Mouse (Mus musculus) embryonic facial prominence, embryonic 12.5 days (tissue): ENCODE results near the gene Dennd6b. TPM values are rescaled to one million over a fixed set of nuclear protein-coding genes. Genes with fewer than 3 reads are reported as not detected.

Experiments
- ATAC-seq: fragments of 200-750 bp; cut with Nextera tagmentation; 2 replicates; pipeline ENCODE4 v1.8.0; 2017; ENCODE audit not compliant: insufficient number of reproducible peaks, insufficient read depth, low FRiP score, low TSS enrichment
- H3K27ac ChIP-seq: fragments of 300-500 bp; sonication (generic); 2 replicates; pipeline ENCODE4 v1.5.1; 2016; ENCODE audit warnings: mild to moderate bottlenecking
- H3K27me3 ChIP-seq: fragments of 300-500 bp; sonication (generic); 2 replicates; pipeline ENCODE4 v1.6.1; 2016; ENCODE audit warnings: mild to moderate bottlenecking, moderate library complexity
- H3K36me3 ChIP-seq: fragments of 300-500 bp; sonication (generic); 2 replicates; pipeline ENCODE4 v1.6.1; 2016; ENCODE audit warnings: mild to moderate bottlenecking
- H3K4me1 ChIP-seq: fragments of 300-500 bp; sonication (generic); 2 replicates; pipeline ENCODE4 v1.6.1; 2016
- H3K4me2 ChIP-seq: fragments of 300-500 bp; sonication (generic); replicated peaks from 2 replicates; pipeline ENCODE4 v1.6.1; 2016; ENCODE audit warnings: mild to moderate bottlenecking, moderate library complexity
- H3K4me3 ChIP-seq: fragments of 300-500 bp; sonication (generic); 2 replicates; pipeline ENCODE4 v1.5.1; 2016; ENCODE audit warnings: mild to moderate bottlenecking
- H3K9ac ChIP-seq: fragments of 300-500 bp; sonication (generic); 2 replicates; pipeline ENCODE4 v1.6.1; 2016; ENCODE audit warnings: mild to moderate bottlenecking, moderate library complexity
- H3K9me3 ChIP-seq: fragments of 300-500 bp; sonication (generic); 2 replicates; pipeline ENCODE4 v1.6.1; 2016; ENCODE audit warnings: mild to moderate bottlenecking, moderate library complexity
- WGBS: fragments of 180-500 bp; shearing (Covaris S2); methylation state at CpG from one replicate; pipeline ENCODE4 v1.1.7; 2016; 5-methylcytosine and 5-hydroxymethylcytosine counted together
- polyA plus RNA-seq: library from polyadenylated mRNA; unstranded; fragments of >200 nt; fragmentation: Nextera tagmentation; extraction: Ambion mirVana; gene quantifications from 2 replicates; pipeline ENCODE4 v1.2.1, GENCODE M21; 2016

Gene Dennd6b
- polyA plus RNA-seq, 1 experiment from 2014 or later = 30.3 TPM

- no peaks in the 10 kb centered on the region for H3K9me3 ChIP-seq
- H3K27ac ChIP-seq = peak overlapping the region; percentile 41; the same call in 1 of the 2 replicates
- H3K36me3 ChIP-seq = no peaks in the 10 kb centered on the region
- no peaks in the 10 kb centered on the region for H3K27me3 ChIP-seq
- H3K4me1 ChIP-seq = peaks cover 19% of the 10 kb centered on the region
- peak overlapping the region; percentile 33; the same call in 1 of the 2 replicates for H3K9ac ChIP-seq
- no peak for ATAC-seq
- H3K4me2 ChIP-seq = peak overlapping the region; percentile 49
- 18% methylated on average over 22 of the region's 22 CpGs for whole genome bisulfite sequencing
- peak overlapping the region; percentile 31 for H3K4me3 ChIP-seq
These were observed 13.8 kb upstream of the Dennd6b start for GRCm38 (mm10) chr15:89209886-89210761.

GRCm38 (mm10) chr15:89207457-89207856, 11.2 kb upstream of the Dennd6b start:
- Histone ChIP-seq H3K36me3 (no peaks in the 10 kb centered on the region), H3K4me1 (peaks cover 3% of the 10 kb centered on the region; the same call in 1 of the 2 replicates), H3K9me3 (peaks cover 8% of the 10 kb centered on the region; the same call in 1 of the 2 replicates), H3K4me2 (no peak overlapping the region), H3K27me3 (no peaks in the 10 kb centered on the region), H3K4me3 (no peak overlapping the region), H3K9ac (no peak overlapping the region), H3K27ac (no peak overlapping the region)
- WGBS = 94% methylated on average over 4 of the region's 4 CpGs
- no peak for ATAC-seq

GRCm38 (mm10) chr15:89197056-89197455, 760 bp upstream of the Dennd6b start:
- Histone ChIP-seq H3K9me3 (no peaks in the 10 kb centered on the region), H3K4me3 (peak overlapping the region; percentile 76), H3K4me1 (peaks cover 13% of the 10 kb centered on the region), H3K9ac (peak overlapping the region; percentile 78), H3K36me3 (no peaks in the 10 kb centered on the region), H3K27me3 (no peaks in the 10 kb centered on the region), H3K27ac (peak overlapping the region; percentile 97; the same call in 1 of the 2 replicates), H3K4me2 (peak overlapping the region; percentile 64)
- ATAC-seq = no peak
- WGBS = 71% methylated on average over 15 of the region's 15 CpGs

- Histone ChIP-seq H3K27me3 (no peaks in the 10 kb centered on the region), H3K36me3 (no peaks in the 10 kb centered on the region), H3K4me3 (peak overlapping the region; percentile 76), H3K9ac (peak overlapping the region; percentile 78), H3K4me1 (peaks cover 13% of the 10 kb centered on the region), H3K9me3 (no peaks in the 10 kb centered on the region), H3K27ac (peak overlapping the region; percentile 97), H3K4me2 (peak overlapping the region; percentile 64)
- WGBS = under 1% methylated on average over 25 of the region's 25 CpGs
- peak; percentile 93 for ATAC-seq
These were observed 495 bp downstream of the Dennd6b start for GRCm38 (mm10) chr15:89195690-89196312.

- Histone ChIP-seq H3K36me3 (peaks cover 3% of the 10 kb centered on the region; the same call in 1 of the 2 replicates), H3K27ac (peak overlapping the region; percentile 97), H3K9me3 (no peaks in the 10 kb centered on the region), H3K9ac (peak overlapping the region; percentile 78), H3K4me3 (peak overlapping the region; percentile 76), H3K4me1 (peaks cover 13% of the 10 kb centered on the region), H3K27me3 (no peaks in the 10 kb centered on the region), H3K4me2 (peak overlapping the region; percentile 64)
- 16% methylated on average over 6 of the region's 6 CpGs for WGBS
- 0 out of 2 replicates have a peak, but pooled peaks have one; percentile 0 for ATAC-seq
These were observed 1.0 kb downstream of the Dennd6b start for GRCm38 (mm10) chr15:89195261-89195681.

- H3K4me3 ChIP-seq = no peak overlapping the region
- H3K9me3 ChIP-seq = no peaks in the 10 kb centered on the region
- H3K27ac ChIP-seq = no peak overlapping the region
- 85% methylated on average over 5 of the region's 5 CpGs for WGBS
- ATAC-seq = no peak
- H3K27me3 ChIP-seq = no peaks in the 10 kb centered on the region
- H3K4me2 ChIP-seq = no peak overlapping the region
- H3K9ac ChIP-seq = no peak overlapping the region
- H3K36me3 ChIP-seq = peaks cover 37% of the 10 kb centered on the region
- peaks cover 15% of the 10 kb centered on the region for H3K4me1 ChIP-seq
These were observed 11.4 kb downstream of the Dennd6b start for GRCm38 (mm10) chr15:89184937-89185227.

GRCm38 (mm10) chr15:89184141-89184936, 12.0 kb downstream of the Dennd6b start:
- H3K9me3 ChIP-seq = no peaks in the 10 kb centered on the region
- H3K36me3 ChIP-seq = peaks cover 34% of the 10 kb centered on the region
- no peaks in the 10 kb centered on the region for H3K27me3 ChIP-seq
- no peak overlapping the region for H3K27ac ChIP-seq
- peaks cover 20% of the 10 kb centered on the region for H3K4me1 ChIP-seq
- no peak overlapping the region for H3K9ac ChIP-seq
- H3K4me3 ChIP-seq = no peak overlapping the region
- no peak overlapping the region for H3K4me2 ChIP-seq
- ATAC-seq = no peak
- WGBS = 52% methylated on average over 5 of the region's 5 CpGs

GRCm38 (mm10) chr15:89182842-89183241, 13.5 kb downstream of the Dennd6b start:
- peak overlapping the region; percentile 61; the same call in 1 of the 2 replicates for H3K27ac ChIP-seq
- no peak overlapping the region for H3K4me3 ChIP-seq
- H3K27me3 ChIP-seq = no peaks in the 10 kb centered on the region
- peaks cover 35% of the 10 kb centered on the region for H3K4me1 ChIP-seq
- WGBS = 58% methylated on average over 5 of the region's 5 CpGs
- ATAC-seq = no peak
- no peak overlapping the region for H3K9ac ChIP-seq
- H3K9me3 ChIP-seq = no peaks in the 10 kb centered on the region
- H3K4me2 ChIP-seq = no peak overlapping the region
- peaks cover 19% of the 10 kb centered on the region for H3K36me3 ChIP-seq

GRCm38 (mm10) chr15:89182328-89182741, 14.0 kb downstream of the Dennd6b start:
- Histone ChIP-seq H3K4me1 (peaks cover 40% of the 10 kb centered on the region), H3K9ac (no peak overlapping the region), H3K27ac (peak overlapping the region; percentile 61; the same call in 1 of the 2 replicates), H3K4me2 (0 out of 2 replicates have a peak overlapping the region, but pooled peaks have one; percentile 4), H3K36me3 (peaks cover 18% of the 10 kb centered on the region), H3K27me3 (no peaks in the 10 kb centered on the region), H3K4me3 (no peak overlapping the region), H3K9me3 (no peaks in the 10 kb centered on the region)
- 39% methylated on average over 6 of the region's 6 CpGs for WGBS
- no peak for ATAC-seq

- ATAC-seq = no peak
- Histone ChIP-seq H3K9ac (no peak overlapping the region), H3K4me1 (peaks cover 46% of the 10 kb centered on the region), H3K4me3 (peak overlapping the region; percentile 88; the same call in 1 of the 2 replicates), H3K27ac (no peak overlapping the region; the same call in 1 of the 2 replicates), H3K4me2 (peak overlapping the region; percentile 88), H3K9me3 (no peaks in the 10 kb centered on the region), H3K27me3 (no peaks in the 10 kb centered on the region), H3K36me3 (peaks cover 12% of the 10 kb centered on the region)
- WGBS = 67% methylated on average over 10 of the region's 10 CpGs
These were observed 14.6 kb downstream of the Dennd6b start for GRCm38 (mm10) chr15:89181561-89182270.
